Mouse (Mus musculus) urinary bladder, postnatal 4 days (tissue): Measurements from ENCODE around the gene Fam229b.

ENCODE experiments used
- DNase-seq, 2 experiments: peaks; one replicate each; pipeline ENCODE4 v3.0.0; 2021 to 2022; ENCODE audit warnings: low spot score in 2 of 2

The Fam229b gene

DNA sequence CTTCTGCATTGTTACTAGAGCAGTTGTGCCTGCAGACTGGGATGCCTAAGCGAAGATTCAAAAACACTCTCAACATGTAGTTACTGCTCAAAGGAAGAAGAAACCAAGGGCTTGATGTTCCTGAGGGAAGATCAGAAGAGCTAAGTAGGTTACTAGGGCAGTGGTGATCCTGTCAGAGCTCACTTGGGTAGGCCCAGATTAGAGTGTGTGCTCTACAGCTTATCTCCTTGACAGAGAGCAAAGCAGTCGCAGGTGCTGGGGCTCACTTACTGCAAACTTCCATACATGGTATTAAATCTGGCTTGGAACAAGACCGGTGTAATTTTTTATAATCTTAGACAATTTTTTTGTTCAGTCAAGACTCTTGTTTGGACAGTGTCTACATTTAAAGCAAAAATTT, 4.1 kb upstream of the Fam229b start:
- DNase-seq, result no peak

DNA sequence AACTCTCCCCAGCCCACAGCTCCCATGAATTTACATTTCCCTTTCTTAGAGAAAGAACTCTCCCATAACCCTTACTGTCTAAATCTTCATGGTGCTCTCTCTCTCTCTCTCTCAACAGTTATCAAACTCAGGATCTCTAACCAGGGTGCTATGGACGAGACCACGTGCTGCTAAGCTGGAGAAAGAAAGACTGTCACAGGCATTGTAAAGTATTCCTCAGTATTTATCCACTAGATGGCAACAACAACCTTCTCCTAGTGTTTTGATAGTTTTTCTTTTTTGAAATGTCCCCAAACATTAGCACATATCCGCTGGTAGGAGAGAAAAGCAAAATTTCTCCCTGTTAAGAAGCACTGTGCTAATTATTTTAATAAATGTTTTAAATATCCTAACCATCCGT, 12.3 kb downstream of the Fam229b start:
- no peak for DNase-seq

DNA sequence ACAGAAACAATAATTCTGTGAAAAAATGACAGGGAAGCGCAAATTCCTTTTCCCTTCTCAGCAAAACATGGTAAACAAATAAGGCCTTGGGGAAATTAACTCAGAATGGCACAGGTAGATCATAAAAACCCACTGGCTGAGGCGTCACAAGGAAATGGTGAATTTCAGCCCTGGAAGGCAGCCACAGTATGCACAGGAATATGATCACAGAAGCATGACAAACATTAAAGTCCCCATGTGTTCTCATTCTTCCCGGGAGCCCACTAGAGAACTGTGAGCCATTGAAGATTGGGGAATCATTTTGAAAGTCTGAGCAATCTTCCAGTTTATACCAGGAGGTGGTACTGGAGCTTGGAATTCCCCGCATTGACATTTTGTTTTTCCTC, 24.2 kb downstream of the Fam229b start:
- no peak for DNase-seq

DNA sequence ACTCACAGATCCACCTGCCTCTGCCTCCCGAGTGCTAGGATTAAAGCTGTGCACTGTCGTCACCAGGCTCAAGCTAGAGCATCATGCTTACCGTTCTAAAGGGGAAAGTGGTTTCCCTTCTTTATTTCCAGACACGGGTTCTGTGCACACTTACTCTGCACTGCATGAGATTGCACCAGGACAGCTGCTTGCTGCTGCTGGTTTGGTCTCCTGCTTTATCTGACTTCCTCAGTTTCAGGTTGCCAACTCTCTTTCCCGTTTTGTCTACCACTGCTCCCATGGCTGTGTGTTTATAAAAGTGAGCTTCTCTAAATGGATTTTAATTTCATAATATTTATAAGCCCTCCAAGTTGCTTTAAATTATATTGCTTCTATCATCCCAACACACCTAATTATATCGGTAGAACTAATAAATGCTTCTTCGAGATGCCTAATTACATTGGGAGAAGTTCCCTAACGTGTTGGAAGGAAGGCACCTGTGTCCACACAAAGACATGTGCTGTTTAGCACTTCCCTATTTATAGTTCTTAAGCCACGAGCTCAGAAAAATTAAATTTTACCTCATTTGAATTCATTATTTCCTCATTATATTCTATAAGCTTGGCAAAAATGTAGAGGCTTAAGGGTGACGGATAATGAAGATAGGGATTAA, 24.8 kb downstream of the Fam229b start:
- no peak for DNase-seq

DNA sequence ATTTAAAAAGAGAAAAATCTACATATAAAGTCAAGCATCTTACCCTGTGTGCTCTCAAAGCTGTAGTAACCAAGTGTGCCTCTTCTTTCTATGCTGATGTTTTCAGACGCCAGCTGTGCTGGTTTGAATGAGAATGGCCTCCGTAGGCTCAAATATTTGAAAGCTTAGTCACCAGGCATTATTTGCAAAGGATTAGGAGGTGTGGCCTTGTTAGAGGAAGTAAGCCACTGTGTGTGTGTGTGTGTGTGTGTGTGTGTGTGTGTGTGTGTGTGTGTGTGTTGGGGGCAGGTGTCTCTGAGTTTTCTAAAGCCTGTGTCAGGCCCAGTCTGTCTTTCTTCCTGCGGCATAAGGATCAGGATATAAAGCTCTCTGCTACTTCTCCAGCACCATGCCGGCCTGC, 26.8 kb downstream of the Fam229b start:
- no peak for DNase-seq

DNA sequence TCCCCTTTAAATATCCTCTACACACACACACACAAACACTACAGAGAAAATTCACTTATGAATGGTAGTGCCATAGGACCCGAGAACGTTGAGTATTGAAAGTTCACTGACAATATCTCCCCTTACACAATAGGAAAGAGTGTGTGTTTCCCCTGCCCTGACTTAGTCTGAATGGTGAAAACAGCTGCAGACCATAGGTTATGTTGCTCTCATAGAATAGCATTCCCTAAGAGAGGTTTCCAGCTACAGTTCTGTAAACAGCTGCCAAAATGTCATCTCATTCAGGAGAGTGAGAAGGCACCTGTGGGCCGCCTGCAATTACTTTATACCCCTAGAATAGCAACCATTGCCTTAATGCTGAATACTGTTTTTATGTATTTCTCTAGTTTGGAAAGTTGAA, 27.3 kb downstream of the Fam229b start:
- DNase-seq, result no peak

DNA sequence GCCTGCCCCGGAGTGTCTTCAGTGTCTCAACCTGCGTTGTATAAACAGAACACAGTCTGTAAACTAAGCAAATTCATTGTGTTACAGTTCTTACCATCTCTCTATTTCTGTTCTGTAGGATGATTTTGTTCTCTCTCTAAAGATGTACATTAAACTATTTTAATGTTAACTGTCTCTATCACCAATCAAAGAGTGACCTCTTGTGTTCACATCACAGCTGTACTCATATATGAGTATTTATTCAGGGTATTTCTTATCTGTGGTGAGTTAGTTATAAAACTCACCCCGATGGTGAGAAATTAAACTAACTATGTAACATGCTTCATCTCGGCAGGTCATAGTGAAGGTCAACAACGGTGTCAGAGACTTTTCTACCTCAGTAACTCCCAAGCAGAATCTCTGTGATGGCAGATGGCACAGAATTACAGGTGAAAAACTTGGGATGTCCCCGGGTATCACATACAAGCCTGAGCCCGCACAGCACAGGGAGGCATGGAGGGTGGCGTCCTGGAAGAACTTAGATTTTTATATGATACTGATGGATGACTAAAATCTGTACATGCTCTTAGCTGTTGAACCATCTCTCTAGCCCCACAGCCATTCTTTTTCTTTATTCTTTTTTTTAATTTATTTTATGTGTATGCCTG, 28.8 kb downstream of the Fam229b start:
- no peak for DNase-seq

DNA sequence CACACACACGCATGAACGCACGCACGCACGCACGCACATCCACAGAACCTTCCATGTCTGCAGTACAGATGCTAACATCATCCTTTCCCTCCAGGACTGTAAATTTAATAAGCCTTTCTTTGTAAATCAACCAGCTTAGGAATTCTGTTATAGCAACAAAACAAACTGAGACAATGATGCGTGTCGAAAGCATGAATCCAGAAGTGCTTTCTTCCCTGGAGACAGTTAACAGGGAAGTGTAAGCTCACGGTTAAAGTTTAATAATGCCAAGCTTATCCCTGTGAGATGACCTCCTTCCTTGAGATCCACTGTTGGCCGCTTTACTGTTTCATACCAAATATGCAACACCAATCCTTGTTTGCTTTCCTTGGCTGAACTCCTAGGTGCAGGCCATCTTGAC, 35.0 kb downstream of the Fam229b start:
- no peak for DNase-seq

DNA sequence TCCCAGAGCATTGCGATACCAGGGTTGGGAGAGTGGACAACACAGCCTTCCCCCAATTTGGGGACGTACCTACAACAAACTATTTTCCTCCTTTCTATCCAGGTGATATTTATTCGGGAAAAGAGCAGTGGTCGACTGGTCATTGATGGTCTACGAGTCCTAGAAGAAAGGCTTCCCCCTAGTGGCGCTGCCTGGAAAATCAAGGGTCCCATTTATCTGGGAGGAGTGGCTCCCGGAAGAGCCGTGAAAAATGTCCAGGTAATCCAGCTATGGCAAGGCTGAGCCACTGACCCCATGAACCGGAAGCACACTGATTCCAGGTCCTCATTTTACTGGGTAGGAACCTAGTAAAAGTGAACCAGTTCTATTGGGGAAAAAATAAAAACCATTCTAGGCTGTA, 36.7 kb downstream of the Fam229b start:
- no peak for DNase-seq

DNA sequence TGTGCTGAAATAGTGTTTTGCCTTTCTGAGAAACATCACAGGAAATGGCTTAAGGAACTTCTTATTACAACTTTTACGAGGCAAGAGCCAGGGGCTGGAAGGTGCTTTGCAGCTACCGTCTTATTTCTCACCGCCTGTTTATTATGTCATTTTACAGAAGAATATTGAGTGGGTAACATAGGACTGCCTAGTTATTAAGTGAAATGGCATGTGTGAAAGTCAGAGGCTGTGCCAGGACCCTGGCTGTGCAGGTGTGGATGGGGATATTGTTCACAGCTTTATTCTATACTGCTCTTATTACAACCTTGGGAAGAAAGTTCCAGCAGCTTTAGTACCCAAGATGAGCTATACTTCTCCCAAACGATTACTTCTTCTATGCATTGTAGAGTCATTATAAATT, 61.7 kb downstream of the Fam229b start:
- DNase-seq, result no peak
